Mouse (Mus musculus): ENCODE measurements around the gene Tmem176b.
A peak's percentile ranks its signal among the peaks of the same experiment; 100 is the strongest.
"Not testable (repeated sequence)": the region's sequence is repeated elsewhere in the genome, so short reads cannot be mapped to it uniquely, and the experiment has no call there.

Tmem176b gene

GRCm38 (mm10) chr6:48842111-48842842 lies 981 bp upstream of the Tmem176b start:
- DNase-seq = peak; percentile 93

GRCm38 (mm10) chr6:48840371-48840969 lies 826 bp downstream of the Tmem176b start, which contains the start of gene Tmem176a:
TSS of gene Tmem176a (plus strand) at chr6:48840919.
- DNase-seq = peak; percentile 96

GRCm38 (mm10) chr6:48838321-48839080 lies 2.8 kb downstream of the Tmem176b start:
- DNase-seq = peak; percentile 87

- DNase-seq = peak; percentile 83
Measured at GRCm38 (mm10) chr6:48837516-48837915, 3.8 kb downstream of the Tmem176b start.

- peak; percentile 51 for DNase-seq
Measured at GRCm38 (mm10) chr6:48836146-48836545, 5.2 kb downstream of the Tmem176b start.

- DNase-seq = no peak
Measured at GRCm38 (mm10) chr6:48835241-48835640, 6.1 kb downstream of the Tmem176b start.

- DNase-seq = peak; percentile 78
Measured at GRCm38 (mm10) chr6:48833515-48833914, 7.8 kb downstream of the Tmem176b start.

- peak; percentile 72 for DNase-seq
Measured at GRCm38 (mm10) chr6:48832426-48832825, 8.9 kb downstream of the Tmem176b start.

GRCm38 (mm10) chr6:48831141-48831540 lies 10.2 kb downstream of the Tmem176b start:
- peak; percentile 56 for DNase-seq

- no peak for DNase-seq
Measured at GRCm38 (mm10) chr6:48830241-48830640, 11.1 kb downstream of the Tmem176b start.

- DNase-seq = no peak
Measured at GRCm38 (mm10) chr6:48829651-48830050, 11.6 kb downstream of the Tmem176b start.

- DNase-seq = no peak
Measured at GRCm38 (mm10) chr6:48828976-48829375, 12.3 kb downstream of the Tmem176b start.

- no peak for DNase-seq
Measured at GRCm38 (mm10) chr6:48825016-48825415, 16.3 kb downstream of the Tmem176b start.

GRCm38 (mm10) chr6:48821991-48822785 lies 19.1 kb downstream of the Tmem176b start:
- not testable (repeated sequence) for DNase-seq

- peak; percentile 94 for DNase-seq
Measured at GRCm38 (mm10) chr6:48817815-48818214, 23.5 kb downstream of the Tmem176b start.

GRCm38 (mm10) chr6:48815013-48815412 lies 26.3 kb downstream of the Tmem176b start:
- DNase-seq = no peak

GRCm38 (mm10) chr6:48809494-48810219 lies 31.6 kb downstream of the Tmem176b start:
- DNase-seq = no peak

GRCm38 (mm10) chr6:48806746-48807145 lies 34.5 kb downstream of the Tmem176b start:
- DNase-seq = no peak

- DNase-seq = peak; percentile 71
Measured at GRCm38 (mm10) chr6:48804346-48804745, 37.0 kb downstream of the Tmem176b start.

- DNase-seq = no peak
Measured at GRCm38 (mm10) chr6:48803406-48804051, 37.8 kb downstream of the Tmem176b start.

- no peak for DNase-seq
Measured at GRCm38 (mm10) chr6:48801897-48802296, 39.4 kb downstream of the Tmem176b start.

Data from heart, adult 11 months (tissue).